Mouse (Mus musculus): ENCODE results near the gene Ppp1r13b. TPM values are rescaled to one million over a fixed set of nuclear protein-coding genes. Genes with fewer than 3 reads are reported as not detected.
"Not testable (repeated sequence)": the region's sequence is repeated elsewhere in the genome, so short reads cannot be mapped to it uniquely, and the experiment has no call there.

Gene Ppp1r13b
- total RNA-seq (2021): 100 to 1,000 TPM in 1 of 2 experiments, 10 to 100 TPM in 1; 92.0 to 104 TPM

DNA sequence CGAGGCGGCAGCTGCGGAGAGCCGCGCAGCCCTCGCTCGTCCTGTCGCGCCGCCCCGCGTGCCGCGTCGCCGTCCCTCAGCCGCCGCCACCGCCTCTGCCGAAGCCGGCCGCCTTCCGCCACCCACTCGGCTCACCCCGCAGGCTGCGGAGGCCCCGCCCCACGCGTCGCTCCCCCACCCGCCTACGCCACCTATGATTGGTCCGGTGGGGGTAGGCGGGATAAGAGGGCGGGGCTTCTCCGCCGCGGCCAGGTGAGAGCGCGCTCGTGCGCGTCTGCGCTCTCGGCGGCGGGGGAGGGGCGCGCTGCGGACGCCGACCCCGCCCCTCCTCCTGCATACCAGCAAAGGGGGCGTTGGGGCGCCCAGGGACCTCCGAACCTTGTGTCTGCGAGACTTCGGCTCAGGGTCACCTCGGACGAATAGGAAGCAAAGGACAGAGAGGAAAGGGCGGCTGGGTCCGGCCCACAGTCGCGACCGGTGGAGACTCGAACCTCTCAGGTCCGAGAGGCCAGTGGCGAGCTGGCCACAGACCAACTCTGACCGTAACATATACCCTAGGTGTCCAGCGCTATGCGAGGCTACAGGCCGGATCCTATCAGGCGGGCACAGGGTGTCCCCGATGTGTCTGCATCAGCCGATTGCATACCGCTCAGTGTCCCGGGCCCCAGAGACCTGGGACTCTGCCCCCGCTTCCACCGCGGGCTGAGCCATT is at the start of gene Ppp1r13b:
Gene Ppp1r13b, minus strand, starts transcription at position 141 of the 712 bp plus-strand sequence.
- DNase-seq: peak; percentile 86 to 87

DNA sequence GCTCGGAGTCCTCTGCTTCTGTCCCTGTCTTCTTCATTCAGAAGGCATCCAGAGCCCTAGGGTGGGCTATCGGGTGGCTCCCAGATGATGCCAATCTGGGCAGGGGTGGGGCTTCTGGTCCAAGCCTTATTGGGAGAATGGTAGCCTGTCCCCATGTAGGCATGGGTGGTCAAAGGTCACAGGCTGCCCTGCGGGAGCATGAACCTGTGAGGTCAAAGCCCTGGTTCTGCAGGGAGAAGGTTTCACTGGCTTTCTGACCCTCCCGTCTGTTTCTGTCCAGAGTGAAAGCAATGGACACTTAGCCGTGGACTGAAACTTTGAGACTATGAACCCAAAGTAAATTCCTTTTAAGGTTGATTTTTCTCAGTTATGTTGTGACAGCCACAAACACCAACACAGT is 48.3 kb upstream of the Ppp1r13b start:
- no peak for DNase-seq

DNA sequence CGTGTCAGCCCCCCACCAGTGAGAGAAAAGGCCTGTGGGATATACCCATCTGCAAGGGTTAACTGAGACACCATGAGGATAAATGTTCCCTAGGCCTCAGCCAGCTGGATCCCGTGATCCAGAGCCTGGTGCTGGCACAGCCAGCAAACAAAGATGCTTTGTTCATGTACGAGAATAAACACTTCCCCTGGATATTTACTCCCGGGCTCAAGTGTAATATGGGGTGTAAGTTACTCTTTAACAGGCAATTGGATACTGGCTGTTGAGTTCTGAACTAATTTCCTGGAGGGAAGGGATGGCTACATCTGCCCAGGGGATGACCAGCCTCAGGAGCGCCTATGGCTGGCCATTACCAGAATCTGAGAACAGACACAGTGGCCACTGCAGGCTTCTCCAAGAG is 43.8 kb upstream of the Ppp1r13b start:
- no peak for DNase-seq

DNA sequence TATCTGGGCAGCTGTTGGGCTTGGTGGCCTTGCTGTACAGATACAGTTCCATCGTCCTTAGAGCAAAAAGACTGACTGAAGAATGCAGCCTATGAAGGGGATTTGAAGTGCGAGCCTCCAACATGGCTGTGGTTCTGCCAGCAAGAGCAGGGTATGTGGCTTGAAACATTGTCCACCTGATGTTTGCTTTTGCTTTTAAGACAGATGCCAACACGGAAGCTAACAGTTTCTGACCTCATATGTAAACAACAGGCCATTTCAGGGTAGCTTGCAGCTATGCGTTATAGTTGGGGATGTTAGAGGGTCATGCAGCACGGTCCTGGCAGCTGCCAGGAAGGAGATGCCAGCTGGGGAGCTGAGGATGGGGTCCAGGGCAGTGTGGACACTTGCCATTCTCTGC is 42.6 kb upstream of the Ppp1r13b start:
- DNase-seq: no peak

DNA sequence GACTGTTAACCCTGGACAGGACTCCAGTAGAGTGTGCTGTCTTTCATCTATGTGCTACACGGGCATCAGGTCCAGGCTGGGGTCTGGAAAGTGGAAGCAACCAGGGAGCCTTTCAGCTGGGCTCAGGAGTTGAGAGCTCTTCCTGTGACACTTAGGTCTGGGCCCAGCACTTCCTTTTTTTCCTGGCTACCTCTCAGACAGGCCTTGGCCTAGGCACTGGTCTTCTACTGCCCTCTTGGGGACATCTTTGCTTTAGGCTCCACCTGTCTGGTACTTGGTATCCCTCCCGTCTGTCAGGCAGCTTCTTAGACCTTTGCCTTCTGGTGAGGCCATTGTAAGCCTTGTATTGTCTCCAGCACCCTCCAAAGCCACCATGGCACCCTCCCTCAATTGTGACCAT is 38.8 kb upstream of the Ppp1r13b start:
- no peak for DNase-seq

DNA sequence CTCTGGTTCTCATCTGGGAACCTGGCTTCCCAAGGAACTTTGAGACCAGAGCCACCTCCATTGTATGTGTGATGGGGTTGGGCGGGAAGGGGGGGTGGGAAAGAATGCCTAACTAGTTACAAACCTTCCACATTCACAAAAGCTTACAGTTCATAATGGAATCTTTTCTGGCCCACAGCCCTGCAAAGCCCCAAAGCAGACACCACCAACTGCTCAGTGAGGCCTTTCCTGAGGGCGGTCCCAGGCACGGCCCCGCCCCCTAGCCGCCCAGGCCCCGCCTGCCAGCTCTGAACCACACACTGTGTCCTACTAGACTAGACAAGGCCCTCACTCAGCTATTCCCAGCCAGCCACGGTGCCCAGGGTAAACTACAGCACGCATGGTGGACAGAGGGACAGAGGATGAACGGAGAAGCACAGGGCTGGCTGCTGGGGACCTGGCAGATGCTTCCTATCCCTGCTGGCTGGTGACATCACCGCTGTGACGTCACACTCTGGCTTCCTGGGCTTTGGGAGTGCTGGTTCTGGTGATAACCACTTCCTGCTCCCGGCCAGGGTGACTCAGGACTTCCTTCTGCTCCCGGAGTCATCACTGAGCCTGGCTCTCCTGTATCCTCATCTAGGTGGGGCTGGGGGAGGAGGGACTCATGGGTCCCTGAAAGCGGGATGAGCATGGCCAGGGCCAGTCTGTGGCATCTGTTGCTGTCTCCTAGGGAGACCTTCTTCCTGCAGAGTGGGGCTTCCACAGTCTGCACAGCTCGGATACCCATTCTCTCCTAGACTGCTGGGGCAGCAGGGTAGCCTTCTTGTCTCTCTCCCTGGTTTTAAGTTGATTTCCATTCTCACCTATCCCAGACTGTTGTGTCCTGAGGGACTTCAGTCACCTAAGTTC is 38.1 kb upstream of the Ppp1r13b start:
- DNase-seq: not testable (repeated sequence)

DNA sequence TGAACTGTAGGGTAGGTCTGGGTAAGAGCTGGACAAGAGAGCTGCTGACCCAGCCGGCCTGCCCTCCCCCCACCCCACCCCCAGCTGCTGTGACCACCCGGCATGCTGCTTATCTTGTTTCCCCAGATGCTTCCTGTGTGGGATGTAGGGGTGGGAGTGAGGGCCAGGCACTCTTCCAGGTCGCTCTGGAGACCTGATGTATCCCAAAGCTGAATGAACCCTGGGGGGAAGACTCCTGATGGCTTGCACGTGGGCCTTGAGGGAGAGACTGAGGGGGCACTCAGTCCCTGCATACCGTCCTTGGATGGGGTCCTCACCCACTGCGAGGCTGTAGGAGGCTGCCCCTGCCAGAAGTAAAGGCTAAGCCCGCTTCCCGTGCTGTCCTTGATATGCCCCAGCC is 37.2 kb upstream of the Ppp1r13b start:
- DNase-seq: no peak

DNA sequence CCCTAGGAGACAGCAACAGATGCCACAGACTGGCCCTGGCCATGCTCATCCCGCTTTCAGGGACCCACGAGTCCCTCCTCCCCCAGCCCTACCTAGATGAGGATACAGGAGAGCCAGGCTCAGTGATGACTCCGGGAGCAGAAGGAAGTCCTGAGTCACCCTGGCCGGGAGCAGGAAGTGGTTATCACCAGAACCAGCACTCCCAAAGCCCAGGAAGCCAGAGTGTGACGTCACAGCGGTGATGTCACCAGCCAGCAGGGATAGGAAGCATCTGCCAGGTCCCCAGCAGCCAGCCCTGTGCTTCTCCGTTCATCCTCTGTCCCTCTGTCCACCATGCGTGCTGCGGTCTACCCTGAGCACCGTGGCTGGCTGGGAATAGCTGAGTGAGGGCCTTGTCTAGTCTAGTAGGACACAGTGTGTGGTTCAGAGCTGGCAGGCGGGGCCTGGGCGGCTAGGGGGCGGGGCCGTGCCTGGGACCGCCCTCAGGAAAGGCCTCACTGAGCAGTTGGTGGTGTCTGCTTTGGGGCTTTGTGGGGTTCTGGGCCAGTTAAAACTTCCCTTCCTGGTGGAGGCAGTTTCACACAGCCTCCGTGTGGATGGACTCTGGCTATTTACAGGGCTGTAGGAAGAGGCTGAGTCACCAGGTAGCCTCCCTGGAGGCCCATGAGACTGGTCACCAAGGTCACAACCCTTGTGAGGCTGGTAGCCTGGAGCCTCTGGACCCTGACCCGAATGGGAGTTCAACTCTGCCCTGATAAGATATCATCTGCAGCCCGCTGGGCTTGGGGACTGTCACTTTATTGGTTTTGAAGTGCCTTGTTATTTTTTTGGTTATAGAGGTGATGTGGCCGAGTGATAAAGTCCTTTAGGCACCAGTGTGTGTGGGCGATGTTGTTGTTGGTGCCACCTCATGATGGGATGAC is 36.4 kb upstream of the Ppp1r13b start:
- not testable (repeated sequence) for DNase-seq

DNA sequence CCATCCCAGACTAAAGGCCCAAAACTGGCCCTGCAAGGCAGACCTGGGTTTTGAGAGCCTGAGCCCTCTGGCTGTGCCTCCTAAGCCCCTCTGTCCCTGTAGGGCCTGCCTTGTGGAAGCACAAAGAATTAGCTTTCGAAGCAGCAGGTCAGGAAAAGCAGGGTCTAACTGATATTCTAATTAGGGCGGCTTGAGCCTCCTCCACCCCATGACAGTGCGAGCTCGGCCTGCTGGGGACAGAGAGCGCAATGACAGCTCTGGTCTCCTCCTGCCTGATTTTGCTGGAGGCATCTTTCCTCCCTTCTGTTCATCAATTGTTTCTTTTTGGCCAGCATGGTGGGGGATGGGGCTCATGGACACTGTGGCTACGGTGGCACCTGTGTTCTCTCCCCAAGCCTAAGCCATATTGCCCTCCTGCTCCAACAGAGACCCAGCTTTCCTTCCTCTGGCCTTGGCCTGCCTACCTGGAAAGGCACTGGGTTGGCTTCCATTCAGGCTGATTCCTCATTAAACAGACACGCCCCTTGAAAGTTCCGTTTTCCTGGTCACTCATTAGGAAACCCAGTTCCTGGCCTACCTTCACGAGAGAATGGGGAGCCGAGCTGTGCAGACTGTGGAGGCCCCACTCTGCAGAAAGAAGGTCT is 35.6 kb upstream of the Ppp1r13b start:
- no peak for DNase-seq

DNA sequence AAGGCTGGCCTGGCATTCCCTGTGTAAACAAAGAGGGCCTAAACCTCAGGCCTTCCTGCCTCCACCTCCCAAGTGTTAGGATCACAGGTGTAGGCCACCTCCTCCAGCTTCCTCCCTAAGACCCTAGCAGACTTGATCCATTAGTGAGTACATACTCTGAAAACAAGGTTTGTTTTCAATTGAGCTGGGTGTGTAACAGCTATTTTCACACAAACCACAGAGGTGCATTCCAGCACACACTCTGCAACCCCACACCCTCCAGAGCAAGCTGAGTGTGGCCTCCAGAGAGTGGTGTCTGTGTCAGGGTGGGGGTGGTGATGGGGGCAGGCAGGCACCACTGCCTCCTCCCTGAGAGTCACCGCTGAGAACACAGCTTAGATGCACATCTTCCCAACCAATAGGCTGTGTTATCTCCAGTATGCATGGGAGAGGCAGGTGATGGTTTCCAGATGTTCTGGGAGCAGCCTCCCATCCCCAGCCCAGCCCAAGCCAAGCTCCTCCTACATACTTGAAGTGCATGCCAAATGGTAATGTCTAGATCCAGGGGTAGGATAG is 30.8 kb upstream of the Ppp1r13b start:
- DNase-seq: no peak

DNA sequence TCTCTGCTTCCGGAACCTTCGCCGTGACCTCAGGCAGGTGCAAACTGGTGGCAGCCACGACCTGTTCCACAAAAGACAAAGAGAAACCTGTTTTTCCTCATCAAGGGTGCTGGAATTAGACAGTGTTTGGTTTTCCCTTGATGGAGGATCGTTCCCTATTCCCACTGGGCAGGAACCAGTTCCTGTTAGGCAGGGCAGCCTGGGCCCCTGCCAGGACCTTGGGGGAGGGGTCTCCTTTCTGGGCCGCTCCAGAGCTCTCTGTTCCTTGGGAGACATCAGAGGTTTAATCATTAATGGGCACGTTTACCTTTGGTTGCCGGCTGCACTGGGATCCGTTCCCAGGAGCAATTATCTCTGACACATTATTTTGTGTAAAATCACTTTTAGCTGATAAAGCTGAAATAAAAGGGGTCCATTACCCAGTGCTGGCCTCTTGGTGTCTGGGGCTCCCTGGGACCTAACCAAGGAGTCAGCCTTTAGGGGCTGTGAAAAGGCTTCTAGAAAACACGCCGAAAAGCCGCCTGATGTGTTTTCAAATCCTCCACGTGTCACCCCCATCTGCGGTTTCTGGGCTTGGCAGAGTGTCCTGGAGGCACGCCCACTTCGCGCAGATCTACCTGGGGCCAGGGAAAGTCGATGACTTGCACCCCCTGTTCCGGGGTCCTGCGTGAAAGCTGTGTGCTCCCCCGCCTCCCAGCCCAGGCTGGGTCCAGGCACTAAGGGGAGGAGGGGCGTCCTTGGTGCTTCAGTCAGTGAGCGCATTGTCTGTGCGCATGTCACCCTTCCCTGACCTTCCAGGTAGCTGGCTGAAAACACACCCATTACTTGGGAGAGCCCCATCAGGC is 29.0 kb upstream of the Ppp1r13b start:
- DNase-seq: no peak

DNA sequence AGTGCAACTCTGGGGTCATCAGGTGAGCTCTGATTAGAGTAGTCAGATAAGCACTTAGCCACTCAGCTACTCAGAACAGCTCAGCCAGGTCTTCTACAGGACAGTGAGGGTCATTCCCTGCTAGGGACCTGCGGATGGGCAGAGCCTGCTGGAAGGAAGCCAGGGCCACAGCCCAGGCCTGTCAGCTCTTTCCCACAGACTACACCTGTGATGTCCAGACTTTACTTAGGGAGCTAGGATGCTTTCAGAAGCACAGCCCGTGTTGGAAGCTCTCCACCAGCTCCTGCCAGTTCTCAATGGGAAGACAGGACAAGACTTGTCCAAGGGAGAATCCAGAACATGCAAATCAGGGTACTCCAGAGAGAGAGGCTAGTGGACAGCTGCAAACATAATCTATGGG is 26.1 kb upstream of the Ppp1r13b start:
- DNase-seq: no peak

DNA sequence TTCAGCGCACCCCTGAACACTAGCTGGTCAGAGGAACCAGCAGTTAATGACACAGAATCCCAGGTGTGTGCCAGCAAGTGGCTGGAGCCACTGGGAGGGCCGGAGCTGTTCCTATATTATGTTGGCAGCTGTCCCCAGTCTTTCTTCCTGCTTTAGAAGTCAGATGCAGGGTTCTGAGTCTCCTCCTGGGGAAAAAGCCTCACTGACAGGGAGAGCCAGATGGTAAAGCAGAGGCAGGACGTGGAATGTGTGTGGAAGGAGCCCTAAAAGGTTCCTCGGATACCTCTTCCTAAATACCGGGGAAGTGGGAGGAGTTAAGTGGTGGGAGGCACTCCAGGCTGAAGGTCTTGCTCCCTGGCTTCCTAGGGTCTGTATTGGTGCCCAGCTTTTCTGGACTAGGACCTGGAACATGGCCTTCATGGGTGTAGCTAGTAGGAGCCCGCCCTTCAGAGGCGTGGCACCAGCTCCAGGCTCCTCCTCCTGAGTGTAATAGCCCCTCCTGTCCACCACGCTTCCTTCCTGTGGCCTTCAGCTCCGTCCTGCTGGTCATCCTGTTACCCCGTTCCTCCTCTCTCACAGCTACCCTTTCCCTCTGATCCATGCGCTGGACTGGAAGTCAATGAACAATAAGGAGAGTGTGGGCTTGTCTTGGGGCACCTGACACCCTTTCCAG is 25.3 kb upstream of the Ppp1r13b start:
- DNase-seq: no peak

DNA sequence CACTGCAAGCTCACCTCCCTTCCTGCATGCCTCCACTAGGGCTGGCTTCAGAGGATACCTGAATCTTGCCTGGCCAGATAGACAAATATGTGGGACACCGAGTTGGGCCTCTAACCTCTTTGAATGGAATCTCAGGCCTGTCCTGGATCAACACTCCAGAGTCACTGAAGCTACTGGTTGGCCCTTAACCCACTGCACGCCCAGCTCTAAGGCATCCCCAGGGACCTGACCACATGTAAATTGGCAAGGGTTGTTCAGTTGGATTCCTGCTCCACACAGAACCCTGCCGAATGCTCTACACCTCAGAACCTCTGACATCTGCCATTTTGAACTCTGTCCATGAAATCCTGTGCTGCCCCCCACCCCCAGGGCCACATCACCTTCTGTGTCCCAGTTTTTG is 24.6 kb upstream of the Ppp1r13b start:
- no peak for DNase-seq

DNA sequence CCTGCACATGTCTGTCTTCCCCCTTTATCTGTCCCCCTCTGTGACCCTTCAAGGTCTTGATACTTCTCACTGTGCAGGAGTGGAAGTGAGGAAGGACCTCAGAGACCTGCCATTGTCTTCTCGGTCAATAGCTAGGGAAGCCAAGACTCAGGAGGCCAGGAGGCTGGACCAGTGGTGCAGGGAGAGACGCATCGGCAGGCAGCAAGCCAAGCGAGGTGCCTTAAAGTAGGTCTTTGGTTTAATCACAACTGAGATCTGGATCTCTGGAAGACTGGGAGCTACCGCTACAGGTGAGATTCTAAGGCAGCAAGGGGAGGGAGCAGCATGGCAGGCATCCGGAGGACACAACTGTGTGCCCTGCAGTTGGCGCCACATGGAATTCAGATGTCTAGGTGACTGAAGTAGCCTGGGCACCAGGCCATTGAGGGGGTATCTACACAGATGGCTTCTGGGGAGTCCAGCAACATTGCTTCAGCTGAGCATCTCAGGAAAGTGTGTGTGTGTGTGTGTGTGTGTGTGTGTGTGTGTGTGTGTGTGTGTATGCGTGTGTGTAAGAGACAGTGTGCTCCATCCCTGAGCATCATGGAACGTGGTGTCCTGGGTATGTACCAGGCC is 23.6 kb upstream of the Ppp1r13b start:
- no peak for DNase-seq

DNA sequence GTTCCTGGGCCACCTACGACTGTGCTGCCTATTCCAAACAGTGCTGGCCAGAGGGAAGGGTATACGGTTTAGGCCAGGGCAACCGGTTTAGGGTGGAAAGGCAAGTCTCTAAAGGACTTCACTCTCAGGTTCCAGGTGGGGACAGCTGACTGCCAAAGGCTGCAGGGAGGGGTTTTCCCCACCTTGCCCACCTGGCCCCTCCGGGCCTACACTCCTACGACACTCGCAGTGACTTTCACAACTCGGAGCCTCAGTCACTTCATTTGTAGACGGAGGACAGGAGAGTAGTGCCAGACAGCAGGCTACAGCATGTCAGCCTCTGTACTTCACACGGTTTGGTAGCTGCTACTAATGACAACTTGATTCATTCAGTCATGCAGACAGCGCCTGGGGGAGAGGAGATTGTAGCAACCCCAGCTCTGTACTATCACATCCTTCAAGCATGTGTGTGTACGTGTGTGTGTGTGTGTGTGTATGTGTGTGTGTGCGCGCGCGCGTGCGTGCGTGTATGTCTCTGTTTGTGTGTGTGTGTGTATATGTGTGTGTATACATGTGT is 20.6 kb upstream of the Ppp1r13b start:
- no peak for DNase-seq

DNA sequence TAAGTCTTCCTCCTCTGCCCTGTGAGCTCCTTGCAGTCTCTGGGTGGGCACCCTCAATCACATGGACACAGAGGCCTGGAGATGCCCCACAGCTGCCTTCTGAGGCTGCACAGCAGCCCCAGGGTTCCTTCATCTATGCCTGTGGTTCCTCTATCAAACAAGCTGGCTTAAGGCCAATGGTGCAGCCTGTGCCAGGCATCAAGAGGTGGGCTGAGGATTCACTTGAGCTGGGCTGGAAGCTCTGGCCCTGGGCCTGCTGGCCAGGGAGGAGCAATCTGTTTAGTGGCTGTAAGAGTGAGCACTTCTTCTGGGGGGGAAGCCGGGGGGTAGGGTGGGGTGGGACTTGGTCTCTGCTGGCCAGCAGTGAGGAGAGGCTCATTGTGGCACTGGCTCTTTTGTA is 19.4 kb upstream of the Ppp1r13b start:
- no peak for DNase-seq

DNA sequence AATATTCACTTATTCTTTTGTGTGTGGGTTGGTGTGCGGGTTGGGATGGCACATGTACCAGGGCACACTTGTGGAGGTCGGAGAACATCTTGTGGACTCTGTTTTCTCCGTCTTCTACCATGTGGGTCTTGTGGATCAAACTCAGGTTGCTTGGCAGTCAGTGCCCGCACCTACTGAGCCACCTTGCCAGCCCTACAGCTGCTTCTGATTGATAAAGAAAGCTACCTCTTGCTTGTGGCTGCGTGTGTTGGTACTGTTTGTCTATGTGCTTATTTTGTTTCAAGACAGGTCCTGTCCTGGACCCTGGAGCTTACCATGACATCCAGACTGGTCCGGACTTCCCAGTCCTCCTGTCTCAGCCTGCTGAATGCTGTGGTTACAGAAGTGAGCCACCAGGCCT is 15.2 kb upstream of the Ppp1r13b start:
- no peak for DNase-seq

DNA sequence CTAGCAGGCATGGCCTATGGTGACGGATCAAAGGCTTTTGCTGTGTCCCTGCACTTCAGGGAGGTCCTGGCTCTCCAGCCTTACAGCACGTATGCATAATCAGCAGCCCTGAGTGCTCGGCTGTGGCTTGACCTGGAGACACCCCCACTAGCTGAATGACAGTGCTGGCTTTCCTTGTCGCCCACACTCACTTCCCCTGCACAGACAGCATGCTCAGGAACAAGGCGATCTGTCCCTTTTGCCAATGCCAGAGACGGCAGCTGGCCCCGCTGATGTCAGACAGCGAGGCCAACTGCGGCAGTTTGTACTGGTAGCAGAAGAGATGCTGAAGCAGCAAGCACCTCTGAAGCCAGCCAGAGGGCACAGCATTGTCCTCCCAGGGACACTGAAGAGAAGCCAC is 12.1 kb upstream of the Ppp1r13b start:
- DNase-seq: peak; percentile 82 to 84

Measured in layer of hippocampus, postnatal 36 days (tissue).